Mouse (Mus musculus) kidney, postnatal 0 days (tissue): ENCODE data around the gene Myo6. TPM values are rescaled to one million over a fixed set of nuclear protein-coding genes. Genes with fewer than 3 reads are reported as not detected.

Source experiments
- ATAC-seq: fragments of 200-750 bp; cut with Nextera tagmentation; replicated peaks from 2 replicates; pipeline ENCODE4 v1.8.0; 2017; ENCODE audit warnings: low read depth, moderate number of reproducible peaks, moderate TSS enrichment, moderate library complexity; ENCODE audit not compliant: low FRiP score
- DNase-seq: peaks from one replicate; pipeline ENCODE4 v3.0.0-alpha.2; 2016; ENCODE audit warnings: low spot score
- H3K27ac ChIP-seq: fragments of 300-500 bp; sonication (generic); 2 replicates; pipeline ENCODE4 v1.5.1; 2014; ENCODE audit warnings: mild to moderate bottlenecking
- H3K27me3 ChIP-seq: fragments of 300-500 bp; sonication (generic); 2 replicates; pipeline ENCODE4 v1.6.1; 2014; ENCODE audit warnings: low read length, mixed read lengths; ENCODE audit not compliant: insufficient read depth
- H3K36me3 ChIP-seq: fragments of 300-500 bp; sonication (generic); 2 replicates; pipeline ENCODE4 v1.6.1; 2014; ENCODE audit warnings: low read length, mixed read lengths; ENCODE audit not compliant: insufficient read depth
- H3K4me1 ChIP-seq: fragments of 300-500 bp; sonication (generic); replicated peaks from 2 replicates; pipeline ENCODE4 v1.6.1; 2014; ENCODE audit warnings: antibody characterized with exemption, low read length, mixed read lengths; ENCODE audit not compliant: insufficient read depth
- H3K4me2 ChIP-seq: fragments of 300-500 bp; sonication (generic); 2 replicates; pipeline ENCODE4 v1.6.1; 2014; ENCODE audit warnings: mild to moderate bottlenecking, low read length, moderate library complexity, mixed read lengths
- H3K4me3 ChIP-seq: fragments of 300-500 bp; sonication (generic); replicated peaks from 2 replicates; pipeline ENCODE4 v1.5.1; 2014; ENCODE audit warnings: low read depth, low read length
- H3K9ac ChIP-seq: fragments of 300-500 bp; sonication (generic); 2 replicates; pipeline ENCODE4 v1.6.1; 2014; ENCODE audit warnings: low read depth, low read length
- H3K9me3 ChIP-seq: fragments of 300-500 bp; sonication (generic); replicated peaks from 2 replicates; pipeline ENCODE4 v1.6.1; 2016; ENCODE audit warnings: low read length, inconsistent platforms, mixed read lengths
- CTCF ChIP-seq: IDR thresholded peaks from 2 replicates; pipeline ENCODE4 v1.5.1; 2016; ENCODE audit warnings: antibody characterized with exemption, low read depth, mild to moderate bottlenecking, moderate library complexity
- WGBS: fragments of 180-500 bp; shearing (Covaris S2); extraction: QIAGEN DNeasy Blood & Tissue Kit; methylation state at CpG from one replicate; pipeline ENCODE4 v1.1.7; 2014; 5-methylcytosine and 5-hydroxymethylcytosine counted together
- polyA plus RNA-seq: library from polyadenylated mRNA; unstranded; fragments of >200 nt; fragmentation: Nextera tagmentation; extraction: Ambion mirVana; gene quantifications from 2 replicates; pipeline ENCODE4 v1.2.1, GENCODE M21; 2015

Myo6 gene
- polyA plus RNA-seq, 1 experiment from 2014 or later, result 51.0 TPM

DNA sequence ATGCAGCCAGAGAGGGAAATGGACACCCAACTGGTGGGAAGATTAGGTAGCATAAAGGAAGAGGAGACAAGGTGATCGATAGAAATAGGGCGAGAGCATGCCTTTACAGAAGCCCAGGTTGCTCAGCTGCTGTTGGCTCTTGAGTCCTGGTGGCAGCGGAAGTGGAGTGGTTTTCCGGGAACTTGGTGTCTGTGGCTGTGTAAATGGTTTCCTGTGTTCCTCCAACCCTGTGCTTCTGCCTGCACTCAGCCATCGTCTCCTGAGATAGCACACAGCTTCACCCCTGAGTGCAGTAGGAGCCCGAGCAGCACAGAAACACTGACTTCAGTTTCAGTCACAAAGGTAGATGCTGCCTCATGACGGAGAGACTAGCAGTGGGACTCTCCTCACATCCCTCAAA lies 101.7 kb downstream of the Myo6 start:
- H3K27ac ChIP-seq, result no peak overlapping the region
- H3K4me2 ChIP-seq, result no peak overlapping the region
- H3K9ac ChIP-seq, result no peak overlapping the region
- TF ChIP-seq CTCF, result no peak
- DNase-seq (no peak), ATAC-seq (no peak)
- H3K27me3 ChIP-seq, result no peaks in the 10 kb centered on the region
- H3K9me3 ChIP-seq, result no peaks in the 10 kb centered on the region
- 0 out of 2 replicates have a peak, but pooled peaks cover 7% of the 10 kb centered on the region for H3K4me1 ChIP-seq
- peaks cover 7% of the 10 kb centered on the region for H3K36me3 ChIP-seq
- H3K4me3 ChIP-seq, result no peak overlapping the region
- 89% methylated on average over 7 of the region's 7 CpGs for WGBS

DNA sequence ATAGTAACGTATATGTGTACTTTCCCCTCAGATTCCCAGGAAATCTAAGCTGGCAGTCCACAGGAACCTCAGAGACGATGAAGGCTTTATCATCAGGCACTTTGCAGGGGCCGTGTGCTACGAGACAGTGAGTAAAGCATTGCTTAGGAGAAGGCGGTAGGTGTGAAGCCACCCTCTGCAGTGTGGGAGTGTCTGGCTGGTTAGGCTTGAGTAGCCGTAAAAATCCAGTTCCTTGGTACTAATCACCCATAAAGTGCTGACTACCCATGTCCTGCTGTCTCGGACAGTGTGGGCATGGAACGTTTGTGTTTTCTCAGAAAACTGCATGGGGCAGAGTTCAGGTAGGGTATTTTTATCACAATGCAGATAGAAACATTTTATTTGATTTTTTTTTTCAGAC lies 104.8 kb downstream of the Myo6 start:
- Histone ChIP-seq H3K9me3 (no peaks in the 10 kb centered on the region), H3K27me3 (no peaks in the 10 kb centered on the region), H3K4me1 (no peaks in the 10 kb centered on the region), H3K36me3 (peaks cover 13% of the 10 kb centered on the region), H3K27ac (no peak overlapping the region), H3K4me2 (no peak overlapping the region), H3K4me3 (no peak overlapping the region), H3K9ac (no peak overlapping the region)
- ATAC-seq, result peak; percentile 86
- 25% methylated on average over 8 of the region's 8 CpGs for WGBS
- TF ChIP-seq CTCF, result no peak
- DNase-seq, result peak; percentile 31

DNA sequence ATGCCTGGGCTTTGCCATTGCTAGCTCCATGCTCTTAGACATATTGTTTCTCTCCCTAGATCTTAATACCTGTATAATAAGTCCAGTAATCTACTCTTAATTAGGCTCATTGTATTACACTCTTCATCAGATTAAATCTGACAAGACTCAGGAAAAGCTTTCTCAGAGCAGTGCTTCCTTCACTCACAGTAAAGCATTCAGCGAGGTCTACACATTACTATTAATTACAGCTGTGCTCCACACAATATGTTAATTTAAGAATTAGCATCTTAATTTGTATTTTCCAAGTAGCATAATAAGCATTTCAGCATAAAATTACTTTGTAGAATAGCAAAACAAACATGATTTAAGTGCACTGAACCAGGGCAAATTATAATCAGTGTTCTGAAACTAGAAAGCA lies 108.1 kb downstream of the Myo6 start:
- WGBS, result 84% methylated on average over 1 of the region's 1 CpGs
- Histone ChIP-seq H3K9me3 (no peaks in the 10 kb centered on the region), H3K4me3 (no peak overlapping the region), H3K36me3 (peaks cover 30% of the 10 kb centered on the region), H3K27ac (no peak overlapping the region), H3K4me1 (no peaks in the 10 kb centered on the region), H3K9ac (no peak overlapping the region), H3K27me3 (no peaks in the 10 kb centered on the region), H3K4me2 (no peak overlapping the region)
- no peak for DNase-seq
- no peak for TF ChIP-seq CTCF
- ATAC-seq, result no peak

DNA sequence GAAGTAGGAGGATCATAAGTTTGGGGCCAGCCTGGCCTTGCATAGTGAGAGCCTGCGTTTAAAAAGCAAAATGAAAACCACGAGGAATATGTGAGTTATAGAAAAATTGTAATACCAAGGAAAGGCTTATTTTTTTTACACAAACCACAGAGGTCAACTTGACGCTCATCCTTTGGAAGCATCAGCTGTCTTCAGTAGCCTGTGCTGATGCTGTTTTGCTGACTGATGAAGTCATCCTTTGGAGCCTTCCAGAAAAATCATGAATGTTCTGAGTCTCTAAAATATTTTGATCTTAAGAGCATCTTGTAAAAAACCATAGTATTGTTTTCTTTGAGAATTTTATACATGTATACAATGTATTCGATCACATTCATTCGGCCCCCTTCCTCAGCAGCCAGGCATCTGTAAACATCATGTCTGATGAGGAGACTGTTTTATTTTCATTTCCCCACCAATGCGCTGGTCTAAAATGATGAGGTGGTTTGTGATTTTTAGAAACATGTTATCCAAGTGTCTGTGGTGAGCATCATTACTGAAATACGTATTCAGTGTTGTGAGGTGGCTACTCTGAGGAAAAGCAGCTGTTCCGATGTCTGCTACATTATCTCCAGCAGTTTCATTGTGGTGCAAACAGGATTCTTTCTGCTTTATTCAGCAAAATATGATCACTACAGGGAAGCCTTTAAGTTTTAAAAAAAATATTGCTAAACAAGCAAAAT lies 110.4 kb downstream of the Myo6 start:
- DNase-seq (no peak), ATAC-seq (no peak)
- Histone ChIP-seq H3K36me3 (peaks cover 32% of the 10 kb centered on the region), H3K9me3 (no peaks in the 10 kb centered on the region), H3K4me1 (no peaks in the 10 kb centered on the region), H3K4me2 (no peak overlapping the region), H3K4me3 (no peak overlapping the region), H3K9ac (no peak overlapping the region), H3K27ac (no peak overlapping the region), H3K27me3 (no peaks in the 10 kb centered on the region)
- TF ChIP-seq CTCF, result no peak
- 75% methylated on average over 8 of the region's 8 CpGs for WGBS

DNA sequence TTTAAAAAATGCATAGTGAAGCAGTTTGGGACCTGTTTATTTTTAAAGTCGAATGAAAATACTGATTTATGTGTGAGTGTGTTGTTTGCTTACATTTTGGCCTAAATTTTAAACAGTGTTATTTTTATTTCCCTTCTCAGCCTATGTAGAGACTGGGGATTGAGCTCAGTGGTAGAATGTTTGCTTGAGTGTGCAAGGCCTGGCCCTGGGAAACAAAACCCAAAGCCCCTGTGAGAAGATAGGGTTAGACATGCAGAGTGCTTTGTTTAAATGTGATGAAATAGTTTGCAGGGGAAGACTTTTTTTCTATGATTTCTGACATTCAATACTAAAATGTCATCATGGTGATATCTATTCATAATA lies 110.9 kb downstream of the Myo6 start:
- peaks cover 32% of the 10 kb centered on the region for H3K36me3 ChIP-seq
- 73% methylated on average over 1 of the region's 1 CpGs for WGBS
- no peaks in the 10 kb centered on the region for H3K4me1 ChIP-seq
- no peaks in the 10 kb centered on the region for H3K27me3 ChIP-seq
- no peak for TF ChIP-seq CTCF
- no peak overlapping the region for H3K4me2 ChIP-seq
- no peak overlapping the region for H3K4me3 ChIP-seq
- no peaks in the 10 kb centered on the region for H3K9me3 ChIP-seq
- H3K9ac ChIP-seq, result no peak overlapping the region
- no peak overlapping the region for H3K27ac ChIP-seq
- DNase-seq (no peak), ATAC-seq (no peak)

DNA sequence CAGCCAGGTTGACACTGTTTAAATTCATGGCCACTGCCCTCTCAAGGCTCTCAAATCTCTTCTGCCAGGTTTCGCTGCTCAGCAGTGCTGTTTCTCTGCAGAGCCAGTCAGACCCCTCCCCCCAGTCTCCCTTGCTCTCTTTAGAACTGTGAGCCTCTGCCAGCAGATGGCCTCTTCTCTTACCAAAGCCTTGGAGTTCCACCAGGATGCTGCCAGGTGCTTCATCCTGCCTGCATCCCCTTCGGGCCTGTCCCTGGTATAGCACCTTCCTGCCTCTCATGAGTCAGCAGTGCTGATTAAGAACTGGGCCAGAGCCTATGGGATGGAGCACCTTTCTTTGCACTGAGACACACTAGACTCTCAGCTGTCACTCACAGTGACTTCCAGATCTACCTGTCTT lies 112.3 kb downstream of the Myo6 start:
- H3K9me3 ChIP-seq, result no peaks in the 10 kb centered on the region
- no peak overlapping the region for H3K27ac ChIP-seq
- peaks cover 32% of the 10 kb centered on the region for H3K36me3 ChIP-seq
- DNase-seq, result no peak
- no peak for ATAC-seq
- no peaks in the 10 kb centered on the region for H3K4me1 ChIP-seq
- WGBS, result 55% methylated on average over 2 of the region's 2 CpGs
- TF ChIP-seq CTCF, result no peak
- H3K27me3 ChIP-seq, result no peaks in the 10 kb centered on the region
- H3K4me3 ChIP-seq, result no peak overlapping the region
- no peak overlapping the region for H3K9ac ChIP-seq
- H3K4me2 ChIP-seq, result no peak overlapping the region

DNA sequence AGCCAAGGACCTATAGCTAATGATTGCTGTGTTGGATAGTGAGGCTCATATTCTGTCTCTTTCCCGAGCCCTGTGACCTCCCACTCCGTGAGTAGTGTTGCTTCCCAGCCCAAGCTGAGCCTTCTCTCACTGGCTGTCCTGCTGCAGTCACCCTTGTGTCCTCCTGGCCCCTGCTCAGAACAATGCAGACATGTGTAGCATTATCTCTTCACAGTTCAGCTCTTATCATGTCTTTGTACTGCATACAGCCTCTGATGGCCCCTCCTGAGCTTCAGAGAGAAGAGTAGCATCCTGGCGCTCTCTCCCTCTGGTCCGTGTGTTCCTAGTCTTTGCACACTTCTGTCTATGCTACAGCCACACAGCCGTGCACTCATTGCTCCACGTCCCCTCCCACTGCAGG lies 112.9 kb downstream of the Myo6 start:
- 81% methylated on average over 6 of the region's 6 CpGs for WGBS
- DNase-seq (no peak), ATAC-seq (no peak)
- Histone ChIP-seq H3K4me3 (no peak overlapping the region), H3K4me2 (no peak overlapping the region), H3K36me3 (peaks cover 34% of the 10 kb centered on the region), H3K27ac (no peak overlapping the region), H3K27me3 (no peaks in the 10 kb centered on the region), H3K9ac (no peak overlapping the region), H3K9me3 (no peaks in the 10 kb centered on the region), H3K4me1 (no peaks in the 10 kb centered on the region)
- TF ChIP-seq CTCF, result no peak
